Mouse (Mus musculus) midbrain, embryonic 11.5 days (tissue): Measurements from ENCODE around the gene Tuba8. TPM values are rescaled to one million over a fixed set of nuclear protein-coding genes. Genes with fewer than 3 reads are reported as not detected.

Experiments
- ATAC-seq: fragments of 200-750 bp; cut with Nextera tagmentation; 2 replicates; pipeline ENCODE4 v1.8.0; 2017; ENCODE audit warnings: moderate TSS enrichment, moderate library complexity; ENCODE audit not compliant: low FRiP score
- DNase-seq: peaks from one replicate; pipeline ENCODE4 v3.0.0; 2015; ENCODE audit warnings: low spot score; ENCODE audit errors: missing footprints
- H3K27ac ChIP-seq: fragments of 300-500 bp; sonication (generic); 2 replicates; pipeline ENCODE4 v1.5.1; 2014; ENCODE audit warnings: low read depth, low read length
- H3K27me3 ChIP-seq: fragments of 300-500 bp; sonication (generic); 2 replicates; pipeline ENCODE4 v1.6.1; 2014; ENCODE audit warnings: mild to moderate bottlenecking, low read length, moderate library complexity, mixed read lengths; ENCODE audit not compliant: control insufficient read depth, insufficient read depth
- H3K36me3 ChIP-seq: fragments of 300-500 bp; sonication (generic); 2 replicates; pipeline ENCODE4 v1.6.1; 2014; ENCODE audit warnings: mild to moderate bottlenecking, low read length, moderate library complexity, mixed read lengths; ENCODE audit not compliant: control insufficient read depth, insufficient read depth
- H3K4me1 ChIP-seq: fragments of 300-500 bp; sonication (generic); 2 replicates; pipeline ENCODE4 v1.6.1; 2014; ENCODE audit warnings: low read length; ENCODE audit not compliant: control insufficient read depth, insufficient read depth
- H3K4me2 ChIP-seq: fragments of 300-500 bp; sonication (generic); 2 replicates; pipeline ENCODE4 v1.6.1; 2014; ENCODE audit warnings: mild to moderate bottlenecking, moderate library complexity
- H3K4me3 ChIP-seq: fragments of 300-500 bp; sonication (generic); 2 replicates; pipeline ENCODE4 v1.5.1; 2014; ENCODE audit warnings: low read depth, low read length
- H3K9ac ChIP-seq: fragments of 300-500 bp; sonication (generic); 2 replicates; pipeline ENCODE4 v1.6.1; 2014; ENCODE audit warnings: low read length
- H3K9me3 ChIP-seq: fragments of 300-500 bp; sonication (generic); 2 replicates; pipeline ENCODE4 v1.6.1; 2016; ENCODE audit warnings: low read length; ENCODE audit not compliant: control insufficient read depth
- WGBS: fragments of 180-500 bp; shearing (Covaris S2); extraction: QIAGEN DNeasy Blood & Tissue Kit; methylation state at CpG from one replicate; pipeline ENCODE4 v1.1.7; 2014; 5-methylcytosine and 5-hydroxymethylcytosine counted together
- polyA plus RNA-seq: library from polyadenylated mRNA; unstranded; fragments of >200 nt; fragmentation: Nextera tagmentation; extraction: Ambion mirVana; gene quantifications from 2 replicates; pipeline ENCODE4 v1.2.1, GENCODE M21; 2014

Tuba8 gene
- polyA plus RNA-seq, 1 experiment from 2014 or later: 0.51 TPM

DNA sequence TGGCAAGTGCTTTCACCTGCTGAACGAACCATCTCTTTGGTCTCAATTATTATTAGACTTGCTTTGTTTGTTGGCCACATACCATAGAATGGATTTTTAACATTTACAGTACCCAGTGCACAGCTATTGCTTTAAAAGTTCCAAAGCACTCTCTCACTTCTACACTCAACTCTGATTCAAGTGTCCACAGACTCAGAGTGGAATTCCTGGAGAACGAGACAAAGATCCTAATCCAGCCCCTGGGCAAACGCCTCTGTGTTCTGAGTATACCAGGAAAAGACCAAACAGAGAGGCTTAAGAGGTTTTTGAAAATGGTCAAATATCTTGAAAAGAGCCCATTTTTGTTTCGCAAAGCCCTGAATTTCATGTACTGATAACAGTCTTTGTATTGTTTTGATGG, 2.5 kb downstream of the Tuba8 start:
- Histone ChIP-seq H3K9me3 (no peaks in the 10 kb centered on the region), H3K27me3 (peaks cover 22% of the 10 kb centered on the region), H3K27ac (no peak overlapping the region), H3K4me3 (no peak overlapping the region), H3K4me1 (peaks cover 13% of the 10 kb centered on the region), H3K9ac (no peak overlapping the region), H3K4me2 (no peak overlapping the region), H3K36me3 (no peaks in the 10 kb centered on the region)
- WGBS: 84% methylated on average over 4 of the region's 4 CpGs
- ATAC-seq (no peak), DNase-seq (no peak)

GRCm38 (mm10) chr6:121214221-121214620, 3.7 kb downstream of the Tuba8 start:
- 93% methylated on average over 5 of the region's 5 CpGs for WGBS
- DNase-seq (no peak), ATAC-seq (no peak)
- H3K36me3 ChIP-seq: no peaks in the 10 kb centered on the region
- H3K9me3 ChIP-seq: no peaks in the 10 kb centered on the region
- no peak overlapping the region for H3K9ac ChIP-seq
- peaks cover 13% of the 10 kb centered on the region for H3K4me1 ChIP-seq
- no peak overlapping the region for H3K27ac ChIP-seq
- H3K27me3 ChIP-seq: peaks cover 22% of the 10 kb centered on the region
- no peak overlapping the region for H3K4me2 ChIP-seq
- no peak overlapping the region for H3K4me3 ChIP-seq

DNA sequence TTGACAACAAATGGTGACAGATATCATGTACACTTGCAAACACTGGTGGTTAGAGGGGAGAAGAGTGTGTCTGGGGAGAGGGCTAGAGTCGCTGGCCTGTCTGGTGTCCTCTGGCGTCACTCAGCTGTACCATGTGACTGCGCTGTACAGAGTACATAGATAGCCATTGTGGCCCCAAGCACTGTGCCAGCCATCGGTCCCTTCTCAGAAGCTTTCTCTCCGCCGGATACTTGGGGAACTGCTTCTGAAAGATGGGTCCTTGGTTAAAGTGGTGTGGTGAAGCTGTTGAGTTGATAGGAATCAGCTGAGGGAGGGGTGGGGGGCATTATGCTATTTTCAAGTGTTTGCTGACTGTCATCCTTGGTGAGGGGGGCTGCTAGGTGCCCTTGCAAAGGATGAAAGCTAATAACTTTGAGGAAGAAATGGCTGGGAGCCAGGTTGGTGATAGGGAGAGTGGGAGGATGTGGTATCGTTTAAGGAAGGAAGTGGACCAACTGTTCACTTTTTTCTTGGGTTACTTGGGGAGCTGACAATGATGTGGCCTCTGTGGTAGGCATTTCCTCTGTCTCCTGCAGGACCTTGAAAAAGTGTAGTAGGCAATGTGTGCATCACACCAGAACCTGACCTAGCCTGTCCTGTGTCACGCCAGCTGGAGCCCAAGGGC, 4.3 kb downstream of the Tuba8 start:
- Histone ChIP-seq H3K4me2 (no peak overlapping the region), H3K27me3 (peaks cover 19% of the 10 kb centered on the region), H3K36me3 (no peaks in the 10 kb centered on the region), H3K9me3 (no peaks in the 10 kb centered on the region), H3K27ac (no peak overlapping the region), H3K4me1 (peaks cover 13% of the 10 kb centered on the region), H3K9ac (no peak overlapping the region), H3K4me3 (no peak overlapping the region)
- WGBS: 85% methylated on average over 8 of the region's 8 CpGs
- no peak for ATAC-seq
- DNase-seq: no peak

DNA sequence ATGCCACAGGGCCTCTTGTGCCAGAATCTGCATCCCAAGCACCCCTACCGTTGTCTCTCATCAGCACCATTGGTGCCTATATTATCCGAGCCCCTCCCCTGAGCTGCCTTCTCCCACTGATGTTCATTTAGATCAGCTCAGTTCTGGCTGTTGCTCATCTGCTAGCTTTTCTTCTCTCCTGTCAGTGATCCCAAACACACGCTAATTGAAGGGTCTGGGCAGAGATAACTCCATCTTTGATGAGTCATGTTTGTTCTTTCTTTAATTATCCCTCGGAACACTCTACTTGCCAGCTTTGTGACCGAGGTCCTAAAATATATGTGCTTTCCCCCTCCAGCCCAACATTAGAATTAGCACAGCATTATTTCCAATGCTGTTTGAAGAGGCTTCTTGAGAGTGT, 4.8 kb downstream of the Tuba8 start:
- ATAC-seq (no peak), DNase-seq (no peak)
- Histone ChIP-seq H3K9ac (no peak overlapping the region), H3K27me3 (peaks cover 15% of the 10 kb centered on the region), H3K4me2 (no peak overlapping the region), H3K9me3 (no peaks in the 10 kb centered on the region), H3K27ac (no peak overlapping the region), H3K4me1 (peaks cover 13% of the 10 kb centered on the region), H3K36me3 (no peaks in the 10 kb centered on the region), H3K4me3 (no peak overlapping the region)
- 80% methylated on average over 5 of the region's 5 CpGs for WGBS

DNA sequence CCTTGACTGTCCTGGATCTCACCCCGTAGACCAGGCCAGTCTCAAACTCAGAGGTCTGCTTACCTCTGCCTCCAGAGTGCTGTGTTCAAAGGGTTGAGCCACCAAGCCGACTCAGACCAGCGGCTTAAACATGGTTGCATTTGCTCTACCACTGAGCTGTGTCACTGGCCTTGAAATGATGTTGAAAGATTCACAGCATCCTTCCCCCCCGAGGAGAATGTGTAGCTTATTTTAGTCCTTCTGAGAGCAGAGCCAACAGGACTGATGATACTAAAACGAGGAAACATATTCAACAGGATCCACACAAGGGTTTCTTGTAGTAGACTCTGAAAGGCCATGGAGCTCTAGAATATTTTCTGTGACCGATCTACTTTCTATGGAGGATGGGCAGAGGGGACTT, 5.4 kb downstream of the Tuba8 start:
- H3K9me3 ChIP-seq: no peaks in the 10 kb centered on the region
- 87% methylated on average over 6 of the region's 6 CpGs for WGBS
- no peak overlapping the region for H3K4me2 ChIP-seq
- peaks cover 9% of the 10 kb centered on the region for H3K4me1 ChIP-seq
- no peak overlapping the region for H3K4me3 ChIP-seq
- H3K9ac ChIP-seq: no peak overlapping the region
- no peaks in the 10 kb centered on the region for H3K36me3 ChIP-seq
- ATAC-seq: no peak
- H3K27ac ChIP-seq: no peak overlapping the region
- H3K27me3 ChIP-seq: peaks cover 11% of the 10 kb centered on the region
- DNase-seq: no peak

DNA sequence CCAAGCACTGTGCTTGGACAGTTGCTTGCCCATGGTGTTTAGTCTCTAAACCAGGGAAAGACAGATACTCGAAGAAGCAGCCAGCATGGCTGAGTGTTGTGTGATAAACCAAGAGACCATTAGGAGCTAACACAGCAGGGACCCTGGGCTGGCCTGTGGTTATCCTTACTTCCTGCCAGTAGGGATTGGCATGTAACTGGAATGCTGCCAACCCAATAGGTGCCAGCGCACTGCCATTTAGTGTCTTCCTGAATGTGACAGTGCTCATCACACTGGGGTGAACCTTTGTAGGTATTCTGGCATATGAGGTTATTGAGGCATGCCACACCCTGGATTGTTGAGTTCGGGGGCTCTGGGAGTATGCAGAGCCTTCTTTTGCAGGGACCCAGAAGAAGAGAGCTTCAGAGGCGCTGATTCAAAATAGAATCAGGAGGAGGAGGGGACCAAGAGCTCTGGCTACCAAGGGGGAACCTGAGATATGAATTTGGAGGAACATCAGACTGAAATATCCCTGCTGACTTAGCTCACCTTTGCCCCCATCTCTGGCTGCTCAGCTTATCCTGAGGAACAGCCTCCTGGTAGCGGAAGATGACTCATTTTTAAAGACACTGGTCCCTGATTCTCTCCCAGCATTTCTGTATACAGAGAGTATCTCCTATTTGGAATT, 6.2 kb downstream of the Tuba8 start:
- H3K9ac ChIP-seq: no peak overlapping the region
- H3K4me3 ChIP-seq: no peak overlapping the region
- no peak for DNase-seq
- peaks cover 3% of the 10 kb centered on the region for H3K27me3 ChIP-seq
- ATAC-seq: no peak
- WGBS: 85% methylated on average over 5 of the region's 5 CpGs
- no peaks in the 10 kb centered on the region for H3K9me3 ChIP-seq
- H3K27ac ChIP-seq: no peak overlapping the region
- H3K4me2 ChIP-seq: no peak overlapping the region
- no peaks in the 10 kb centered on the region for H3K36me3 ChIP-seq
- peaks cover under 1% of the 10 kb centered on the region; the same call in 1 of the 2 replicates for H3K4me1 ChIP-seq

DNA sequence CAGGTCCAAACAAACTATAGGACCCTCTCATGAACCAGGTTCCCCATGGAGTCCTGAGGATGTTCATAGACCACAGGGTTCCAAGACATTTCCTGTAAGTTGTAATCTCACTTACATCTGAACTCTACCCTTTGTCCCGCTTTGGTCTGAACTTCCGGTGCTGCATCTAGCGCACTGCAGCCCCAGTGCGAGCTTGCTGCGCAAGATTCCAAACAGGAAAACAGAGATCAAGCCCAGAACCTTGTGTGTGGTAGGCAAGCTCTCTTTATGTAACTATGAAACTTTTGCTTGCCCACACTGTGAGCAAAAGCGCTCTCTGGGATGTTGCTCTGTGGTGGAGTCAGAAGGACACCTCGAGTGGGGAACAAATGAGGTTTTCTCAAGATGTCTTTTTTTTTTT, 7.5 kb downstream of the Tuba8 start:
- H3K4me1 ChIP-seq: no peaks in the 10 kb centered on the region
- no peaks in the 10 kb centered on the region for H3K36me3 ChIP-seq
- H3K9me3 ChIP-seq: no peaks in the 10 kb centered on the region
- no peak overlapping the region for H3K4me2 ChIP-seq
- ATAC-seq (no peak), DNase-seq (no peak)
- H3K4me3 ChIP-seq: no peak overlapping the region
- no peaks in the 10 kb centered on the region for H3K27me3 ChIP-seq
- no peak overlapping the region for H3K9ac ChIP-seq
- WGBS: 94% methylated on average over 7 of the region's 7 CpGs
- no peak overlapping the region for H3K27ac ChIP-seq

- WGBS: 75% methylated on average over 4 of the region's 4 CpGs
- Histone ChIP-seq H3K4me3 (no peak overlapping the region), H3K9me3 (no peaks in the 10 kb centered on the region), H3K4me2 (no peak overlapping the region), H3K27ac (no peak overlapping the region), H3K27me3 (no peaks in the 10 kb centered on the region), H3K9ac (no peak overlapping the region), H3K4me1 (no peaks in the 10 kb centered on the region), H3K36me3 (no peaks in the 10 kb centered on the region)
- DNase-seq (no peak), ATAC-seq (no peak)
Observed at GRCm38 (mm10) chr6:121219406-121219805, 8.9 kb downstream of the Tuba8 start.

DNA sequence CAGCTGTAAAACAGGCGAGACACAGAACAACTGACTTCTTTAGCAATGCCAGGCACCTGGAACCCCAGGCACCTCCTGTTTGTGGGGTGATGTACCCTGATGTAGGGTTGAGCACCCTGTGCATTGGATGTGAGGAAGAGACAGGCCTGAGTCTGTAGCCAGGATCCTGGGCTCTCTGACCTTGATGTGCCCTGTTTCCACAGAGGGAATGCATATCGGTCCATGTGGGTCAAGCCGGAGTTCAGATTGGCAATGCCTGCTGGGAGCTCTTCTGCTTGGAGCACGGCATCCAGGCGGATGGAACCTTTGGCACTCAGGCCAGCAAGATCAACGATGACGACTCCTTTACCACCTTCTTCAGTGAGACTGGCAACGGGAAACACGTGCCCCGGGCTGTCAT, 9.7 kb downstream of the Tuba8 start:
- ATAC-seq (no peak), DNase-seq (no peak)
- 93% methylated on average over 10 of the region's 10 CpGs for WGBS
- no peak overlapping the region for H3K9ac ChIP-seq
- H3K4me2 ChIP-seq: no peak overlapping the region
- H3K9me3 ChIP-seq: no peaks in the 10 kb centered on the region
- no peak overlapping the region for H3K4me3 ChIP-seq
- no peaks in the 10 kb centered on the region for H3K27me3 ChIP-seq
- no peaks in the 10 kb centered on the region for H3K36me3 ChIP-seq
- no peaks in the 10 kb centered on the region for H3K4me1 ChIP-seq
- no peak overlapping the region for H3K27ac ChIP-seq
